Mouse (Mus musculus): ENCODE data around the gene Clstn2. TPM values are rescaled to one million over a fixed set of nuclear protein-coding genes. Genes with fewer than 3 reads are reported as not detected.

The Clstn2 gene
- polyA plus RNA-seq, 1 experiment from 2014 or later: 19.6 TPM

- H3K4me2 ChIP-seq (replicated peaks): no peak overlapping the region
- no peak overlapping the region for H3K27ac ChIP-seq
- DNase-seq (ENCODE audit: low spot score) (no peak), ATAC-seq (ENCODE audit: low FRiP score) (no peak)
- no peak overlapping the region for H3K9ac ChIP-seq
- no peaks in the 10 kb centered on the region for H3K27me3 ChIP-seq (ENCODE audit: control insufficient read depth, insufficient read depth, low read length)
- H3K4me1 ChIP-seq (replicated peaks; ENCODE audit: control insufficient read depth, insufficient read depth, low read length): no peaks in the 10 kb centered on the region
- H3K36me3 ChIP-seq (replicated peaks; ENCODE audit: control insufficient read depth, insufficient read depth): no peaks in the 10 kb centered on the region
- 93% methylated on average over 2 of the region's 2 CpGs for WGBS
- H3K9me3 ChIP-seq (ENCODE audit: control insufficient read depth, low read length): no peaks in the 10 kb centered on the region
- H3K4me3 ChIP-seq (replicated peaks; ENCODE audit: low read length): no peak overlapping the region
Observed at GRCm38 (mm10) chr9:97491626-97492025, 541.4 kb downstream of the Clstn2 start.

GRCm38 (mm10) chr9:97490591-97491176, 542.3 kb downstream of the Clstn2 start:
- H3K27me3 ChIP-seq (ENCODE audit: control insufficient read depth, insufficient read depth, low read length): no peaks in the 10 kb centered on the region
- H3K27ac ChIP-seq: no peak overlapping the region
- DNase-seq (ENCODE audit: low spot score) (no peak), ATAC-seq (ENCODE audit: low FRiP score) (no peak; the same call in 1 of the 2 replicates)
- no peaks in the 10 kb centered on the region for H3K4me1 ChIP-seq (replicated peaks; ENCODE audit: control insufficient read depth, insufficient read depth, low read length)
- no peak overlapping the region for H3K9ac ChIP-seq
- 63% methylated on average over 2 of the region's 2 CpGs for WGBS
- H3K4me2 ChIP-seq (replicated peaks): no peak overlapping the region
- no peaks in the 10 kb centered on the region for H3K36me3 ChIP-seq (replicated peaks; ENCODE audit: control insufficient read depth, insufficient read depth)
- no peaks in the 10 kb centered on the region for H3K9me3 ChIP-seq (ENCODE audit: control insufficient read depth, low read length)
- no peak overlapping the region for H3K4me3 ChIP-seq (replicated peaks; ENCODE audit: low read length)

- 83% methylated on average over 7 of the region's 7 CpGs for WGBS
- no peaks in the 10 kb centered on the region for H3K27me3 ChIP-seq (ENCODE audit: control insufficient read depth, insufficient read depth, low read length)
- H3K9ac ChIP-seq: no peak overlapping the region
- no peak for ATAC-seq (ENCODE audit: low FRiP score)
- DNase-seq (ENCODE audit: low spot score): no peak
- no peaks in the 10 kb centered on the region for H3K4me1 ChIP-seq (replicated peaks; ENCODE audit: control insufficient read depth, insufficient read depth, low read length)
- H3K9me3 ChIP-seq (ENCODE audit: control insufficient read depth, low read length): no peaks in the 10 kb centered on the region
- no peak overlapping the region for H3K4me3 ChIP-seq (replicated peaks; ENCODE audit: low read length)
- no peaks in the 10 kb centered on the region for H3K36me3 ChIP-seq (replicated peaks; ENCODE audit: control insufficient read depth, insufficient read depth)
- H3K4me2 ChIP-seq (replicated peaks): no peak overlapping the region
- H3K27ac ChIP-seq: no peak overlapping the region
Observed at GRCm38 (mm10) chr9:97486826-97487225, 546.2 kb downstream of the Clstn2 start.

GRCm38 (mm10) chr9:97481187-97481586, 551.8 kb downstream of the Clstn2 start:
- WGBS: 95% methylated on average over 1 of the region's 1 CpGs

GRCm38 (mm10) chr9:97476961-97477360, 556.0 kb downstream of the Clstn2 start:
- Histone ChIP-seq H3K9me3 (ENCODE audit: control insufficient read depth, low read length) (no peaks in the 10 kb centered on the region), H3K27me3 (ENCODE audit: control insufficient read depth, insufficient read depth, low read length) (no peaks in the 10 kb centered on the region), H3K4me1 (replicated peaks; ENCODE audit: control insufficient read depth, insufficient read depth, low read length) (no peaks in the 10 kb centered on the region), H3K4me2 (replicated peaks) (no peak overlapping the region), H3K27ac (no peak overlapping the region), H3K36me3 (replicated peaks; ENCODE audit: control insufficient read depth, insufficient read depth) (no peaks in the 10 kb centered on the region), H3K9ac (no peak overlapping the region), H3K4me3 (replicated peaks; ENCODE audit: low read length) (no peak overlapping the region)
- no peak for DNase-seq (ENCODE audit: low spot score)
- ATAC-seq (ENCODE audit: low FRiP score): no peak
- WGBS: 20% methylated on average over 2 of the region's 2 CpGs

More at GRCm38 (mm10) chr9:97481187-97481586, 551.8 kb downstream of the Clstn2 start:
- no peaks in the 10 kb centered on the region for H3K9me3 ChIP-seq (ENCODE audit: control insufficient read depth, low read length)
- no peaks in the 10 kb centered on the region for H3K27me3 ChIP-seq (ENCODE audit: control insufficient read depth, insufficient read depth, low read length)
- ATAC-seq (ENCODE audit: low FRiP score): no peak
- no peak overlapping the region for H3K9ac ChIP-seq
- H3K4me2 ChIP-seq (replicated peaks): no peak overlapping the region
- H3K36me3 ChIP-seq (replicated peaks; ENCODE audit: control insufficient read depth, insufficient read depth): no peaks in the 10 kb centered on the region
- no peak overlapping the region for H3K27ac ChIP-seq
- no peak overlapping the region for H3K4me3 ChIP-seq (replicated peaks; ENCODE audit: low read length)
- DNase-seq (ENCODE audit: low spot score): no peak
- H3K4me1 ChIP-seq (replicated peaks; ENCODE audit: control insufficient read depth, insufficient read depth, low read length): no peaks in the 10 kb centered on the region

- no peak overlapping the region for H3K4me2 ChIP-seq (replicated peaks)
- no peaks in the 10 kb centered on the region for H3K4me1 ChIP-seq (replicated peaks; ENCODE audit: control insufficient read depth, insufficient read depth, low read length)
- ATAC-seq (ENCODE audit: low FRiP score) (no peak), DNase-seq (ENCODE audit: low spot score) (no peak)
- no peak overlapping the region for H3K27ac ChIP-seq
- WGBS: 71% methylated on average over 3 of the region's 3 CpGs
- H3K36me3 ChIP-seq (replicated peaks; ENCODE audit: control insufficient read depth, insufficient read depth): no peaks in the 10 kb centered on the region
- H3K9ac ChIP-seq: no peak overlapping the region
- no peak overlapping the region for H3K4me3 ChIP-seq (replicated peaks; ENCODE audit: low read length)
- H3K9me3 ChIP-seq (ENCODE audit: control insufficient read depth, low read length): no peaks in the 10 kb centered on the region
- H3K27me3 ChIP-seq (ENCODE audit: control insufficient read depth, insufficient read depth, low read length): no peaks in the 10 kb centered on the region
Observed at GRCm38 (mm10) chr9:97476456-97476855, 556.5 kb downstream of the Clstn2 start.

GRCm38 (mm10) chr9:97474896-97475295, 558.1 kb downstream of the Clstn2 start:
- Histone ChIP-seq H3K27ac (no peak overlapping the region; the same call in 1 of the 2 replicates), H3K4me3 (replicated peaks; ENCODE audit: low read length) (no peak overlapping the region), H3K36me3 (replicated peaks; ENCODE audit: control insufficient read depth, insufficient read depth) (no peaks in the 10 kb centered on the region), H3K27me3 (ENCODE audit: control insufficient read depth, insufficient read depth, low read length) (no peaks in the 10 kb centered on the region), H3K4me1 (replicated peaks; ENCODE audit: control insufficient read depth, insufficient read depth, low read length) (no peaks in the 10 kb centered on the region), H3K9me3 (ENCODE audit: control insufficient read depth, low read length) (no peaks in the 10 kb centered on the region), H3K4me2 (replicated peaks) (no peak overlapping the region), H3K9ac (no peak overlapping the region)
- WGBS: 86% methylated on average over 6 of the region's 6 CpGs
- DNase-seq (ENCODE audit: low spot score) (no peak), ATAC-seq (ENCODE audit: low FRiP score) (no peak)

GRCm38 (mm10) chr9:97471014-97471591, 561.9 kb downstream of the Clstn2 start:
- WGBS: 55% methylated on average over 7 of the region's 7 CpGs
- ATAC-seq (ENCODE audit: low FRiP score): peak; percentile 51; the same call in 1 of the 2 replicates
- no peaks in the 10 kb centered on the region for H3K36me3 ChIP-seq (replicated peaks; ENCODE audit: control insufficient read depth, insufficient read depth)

GRCm38 (mm10) chr9:97460452-97460851, 572.5 kb downstream of the Clstn2 start:
- no peak for ATAC-seq (ENCODE audit: low FRiP score)
- H3K27ac ChIP-seq: no peak overlapping the region
- H3K36me3 ChIP-seq (replicated peaks; ENCODE audit: control insufficient read depth, insufficient read depth): no peaks in the 10 kb centered on the region; the same call in 1 of the 2 replicates
- no peaks in the 10 kb centered on the region for H3K4me1 ChIP-seq (replicated peaks; ENCODE audit: control insufficient read depth, insufficient read depth, low read length)
- no peaks in the 10 kb centered on the region for H3K27me3 ChIP-seq (ENCODE audit: control insufficient read depth, insufficient read depth, low read length)
- 83% methylated on average over 6 of the region's 6 CpGs for WGBS
- DNase-seq (ENCODE audit: low spot score): no peak
- no peaks in the 10 kb centered on the region for H3K9me3 ChIP-seq (ENCODE audit: control insufficient read depth, low read length)
- no peak overlapping the region for H3K4me2 ChIP-seq (replicated peaks)
- no peak overlapping the region for H3K4me3 ChIP-seq (replicated peaks; ENCODE audit: low read length)
- H3K9ac ChIP-seq: no peak overlapping the region

More at GRCm38 (mm10) chr9:97471014-97471591, 561.9 kb downstream of the Clstn2 start:
- H3K27ac ChIP-seq: no peak overlapping the region
- no peaks in the 10 kb centered on the region for H3K9me3 ChIP-seq (ENCODE audit: control insufficient read depth, low read length)
- no peak overlapping the region for H3K9ac ChIP-seq
- no peak overlapping the region for H3K4me2 ChIP-seq (replicated peaks)
- no peaks in the 10 kb centered on the region for H3K4me1 ChIP-seq (replicated peaks; ENCODE audit: control insufficient read depth, insufficient read depth, low read length)
- no peak for DNase-seq (ENCODE audit: low spot score)
- no peaks in the 10 kb centered on the region for H3K27me3 ChIP-seq (ENCODE audit: control insufficient read depth, insufficient read depth, low read length)
- no peak overlapping the region for H3K4me3 ChIP-seq (replicated peaks; ENCODE audit: low read length)

All from hindbrain, embryonic 14.5 days (tissue).